Mouse (Mus musculus) spleen, postnatal 10 days (tissue): ENCODE results near the gene Fam120c.
A peak's percentile ranks its signal among the peaks of the same experiment; 100 is the strongest.

ENCODE experiments used
- DNase-seq, 2 experiments: peaks; one replicate each; pipeline ENCODE4 v3.0.0; 2021 to 2022; ENCODE audit warnings: low spot score in 2 of 2

Gene Fam120c

GRCm38 (mm10) chrX:151520458-151521322, 176.7 kb downstream of the Fam120c start, which contains the start of gene Phf8:
TSS of gene Phf8 (plus strand) at chrX:151520672.
- DNase-seq = peak; percentile 89 to 98
